Mouse (Mus musculus) embryonic fibroblast, embryonic 13.5 days (primary cell): ENCODE data around the gene Ankrd52. TPM values are rescaled to one million over a fixed set of nuclear protein-coding genes. Genes with fewer than 3 reads are reported as not detected.
A peak's percentile ranks its signal among the peaks of the same experiment; 100 is the strongest.

Experiments used
- H3K27ac ChIP-seq: 2 replicates; pipeline ENCODE4 v1.5.1; 2012; ENCODE audit warnings: low read length, control low read depth, inconsistent platforms; ENCODE audit not compliant: insufficient read depth
- H3K4me1 ChIP-seq: 2 replicates; pipeline ENCODE4 v1.6.1; 2011; ENCODE audit warnings: low read length; ENCODE audit not compliant: control insufficient read depth, insufficient read depth
- H3K4me3 ChIP-seq: 2 replicates; pipeline ENCODE4 v1.5.1; 2011; ENCODE audit warnings: mild to moderate bottlenecking, control low read depth, low read length; ENCODE audit not compliant: insufficient read depth
- CTCF ChIP-seq: IDR thresholded peaks from 2 replicates; pipeline ENCODE4 v1.5.1; 2011; ENCODE audit warnings: mild to moderate bottlenecking, control low read depth, low read length, moderate library complexity, borderline replicate concordance; ENCODE audit not compliant: insufficient read depth
- POLR2A ChIP-seq: IDR thresholded peaks from 2 replicates; pipeline ENCODE4 v1.6.1; 2011; ENCODE audit warnings: low read depth, mild to moderate bottlenecking, control low read depth, low read length, moderate library complexity
- polyA plus RNA-seq: library from polyadenylated mRNA; stranded (reverse); fragments of >200 nt; gene quantifications from 2 replicates; pipeline ENCODE4 v1.2.4, GENCODE M21; 2011; ENCODE audit warnings: low read depth; ENCODE audit not compliant: missing spikeins, insufficient read length

Gene Ankrd52
- polyA plus RNA-seq, 1 experiment: 59.1 TPM

- Histone ChIP-seq H3K4me1 (no peaks in the 10 kb centered on the region), H3K4me3 (no peak overlapping the region), H3K27ac (no peak overlapping the region)
- no peak for TF ChIP-seq CTCF
- no peak; the same call in 1 of the 2 replicates for TF ChIP-seq POLR2A
Observed at GRCm38 (mm10) chr10:128396716-128397264, 19.9 kb downstream of the Ankrd52 start.

GRCm38 (mm10) chr10:128397466-128397865, 20.6 kb downstream of the Ankrd52 start:
- Histone ChIP-seq H3K4me1 (no peaks in the 10 kb centered on the region), H3K4me3 (no peak overlapping the region), H3K27ac (no peak overlapping the region)
- TF ChIP-seq POLR2A: no peak
- no peak for TF ChIP-seq CTCF

- Histone ChIP-seq H3K27ac (no peak overlapping the region), H3K4me1 (no peaks in the 10 kb centered on the region), H3K4me3 (no peak overlapping the region)
- no peak for TF ChIP-seq POLR2A
- TF ChIP-seq CTCF: no peak
Observed at GRCm38 (mm10) chr10:128400338-128400737, 23.4 kb downstream of the Ankrd52 start.

GRCm38 (mm10) chr10:128401056-128401455, 24.1 kb downstream of the Ankrd52 start, which contains the start of gene Slc39a5:
Slc39a5 (minus strand) TSS chr10:128401229.
- Histone ChIP-seq H3K4me3 (no peak within 1 kb of the TSS), H3K27ac (no peak within 1 kb of the TSS), H3K4me1 (no peaks in the 10 kb centered on the region)
- TF ChIP-seq CTCF: no peak
- no peak for TF ChIP-seq POLR2A

GRCm38 (mm10) chr10:128401638-128402037, 24.7 kb downstream of the Ankrd52 start:
- no peak overlapping the region for H3K4me3 ChIP-seq
- H3K27ac ChIP-seq: no peak overlapping the region
- no peak for TF ChIP-seq POLR2A
- TF ChIP-seq CTCF: no peak
- H3K4me1 ChIP-seq: no peaks in the 10 kb centered on the region

- TF ChIP-seq CTCF: no peak
- no peak for TF ChIP-seq POLR2A
- Histone ChIP-seq H3K27ac (no peak overlapping the region), H3K4me3 (no peak overlapping the region)
Observed at GRCm38 (mm10) chr10:128403931-128404330, 27.0 kb downstream of the Ankrd52 start.

GRCm38 (mm10) chr10:128408591-128409535, 31.9 kb downstream of the Ankrd52 start:
- Histone ChIP-seq H3K4me3 (peak overlapping the region; percentile 82), H3K4me1 (peaks cover 9% of the 10 kb centered on the region; the same call in 1 of the 2 replicates), H3K27ac (no peak overlapping the region)
- 0 out of 2 replicates have a peak, but pooled peaks have one; percentile 24 for TF ChIP-seq POLR2A
- TF ChIP-seq CTCF: no peak

More at GRCm38 (mm10) chr10:128403931-128404330, 27.0 kb downstream of the Ankrd52 start:
- 0 out of 2 replicates have a peak, but pooled peaks cover 3% of the 10 kb centered on the region for H3K4me1 ChIP-seq

GRCm38 (mm10) chr10:128409692-128410559, 33.0 kb downstream of the Ankrd52 start:
- TF ChIP-seq POLR2A: peak; percentile 44; the same call in 1 of the 2 replicates
- peak; percentile 51 for TF ChIP-seq CTCF
- Histone ChIP-seq H3K4me3 (peak overlapping the region; percentile 82), H3K27ac (peak overlapping the region; percentile 91), H3K4me1 (peaks cover 13% of the 10 kb centered on the region)

GRCm38 (mm10) chr10:128410560-128410845, 33.6 kb downstream of the Ankrd52 start:
- Histone ChIP-seq H3K27ac (peak overlapping the region; percentile 91), H3K4me1 (peaks cover 13% of the 10 kb centered on the region)

More at GRCm38 (mm10) chr10:128410560-128410845, 33.6 kb downstream of the Ankrd52 start:
- TF ChIP-seq CTCF (no peak), POLR2A (peak; percentile 22)
- H3K4me3 ChIP-seq: peak overlapping the region; percentile 58
